Mouse (Mus musculus): ENCODE results near the gene D630003M21Rik.

The D630003M21Rik gene

GRCm38 (mm10) chr2:158228670-158229502 is at the start of gene D630003M21Rik:
D630003M21Rik (minus strand) TSS chr2:158229222.
- DNase-seq (ENCODE audit: low spot score): no peak

DNA sequence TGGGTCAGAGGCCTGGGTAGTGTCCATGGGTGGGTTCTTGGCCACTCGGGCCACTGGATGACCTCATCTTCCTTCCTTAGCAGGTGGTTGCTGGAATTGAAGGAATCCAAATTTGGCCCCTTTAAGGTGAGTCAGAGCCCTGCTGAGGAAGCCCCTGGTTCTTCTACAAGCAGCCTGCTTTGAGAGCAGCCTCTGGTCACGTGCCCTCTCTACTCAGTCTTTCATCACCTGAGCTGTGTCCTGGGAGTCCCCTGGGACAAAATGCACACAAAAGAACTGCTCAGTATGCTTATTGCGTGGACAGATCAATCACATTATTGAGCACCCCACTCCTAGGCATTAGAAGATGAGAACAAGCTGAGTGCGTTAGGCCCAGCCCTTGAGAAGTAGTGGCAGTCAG is 47.9 kb upstream of the D630003M21Rik start:
- DNase-seq (ENCODE audit: low spot score): no peak

- no peak for DNase-seq (ENCODE audit: low spot score)
These were observed 47.4 kb upstream of the D630003M21Rik start for GRCm38 (mm10) chr2:158276451-158276850.

GRCm38 (mm10) chr2:158275811-158276210 is 46.8 kb upstream of the D630003M21Rik start:
- DNase-seq (ENCODE audit: low spot score): no peak

GRCm38 (mm10) chr2:158275349-158275748 is 46.3 kb upstream of the D630003M21Rik start:
- DNase-seq (ENCODE audit: low spot score): no peak

DNA sequence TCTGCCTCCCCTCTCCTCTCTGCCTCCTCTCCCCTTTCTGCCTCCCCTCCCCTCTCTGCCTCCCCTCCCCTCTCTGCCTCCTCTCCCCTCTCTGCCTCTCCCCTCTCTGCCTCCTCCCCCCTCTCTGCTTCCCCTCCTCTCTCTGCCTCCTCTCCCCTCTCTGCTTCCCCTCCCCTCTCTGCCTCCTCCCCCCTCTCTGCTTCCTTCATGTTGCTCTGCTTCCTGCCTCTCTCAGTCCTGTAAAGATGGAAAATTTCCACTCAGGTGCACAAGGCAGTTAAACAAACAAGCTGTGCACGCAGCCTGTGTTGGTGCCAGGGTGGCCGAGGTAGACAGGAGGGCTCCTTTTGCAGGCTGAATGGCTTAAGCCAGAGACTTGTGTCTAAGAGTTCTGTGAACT is 44.6 kb upstream of the D630003M21Rik start:
- DNase-seq (ENCODE audit: low spot score): no peak

- DNase-seq (ENCODE audit: low spot score): no peak
These were observed 41.0 kb upstream of the D630003M21Rik start for GRCm38 (mm10) chr2:158270017-158270416.

DNA sequence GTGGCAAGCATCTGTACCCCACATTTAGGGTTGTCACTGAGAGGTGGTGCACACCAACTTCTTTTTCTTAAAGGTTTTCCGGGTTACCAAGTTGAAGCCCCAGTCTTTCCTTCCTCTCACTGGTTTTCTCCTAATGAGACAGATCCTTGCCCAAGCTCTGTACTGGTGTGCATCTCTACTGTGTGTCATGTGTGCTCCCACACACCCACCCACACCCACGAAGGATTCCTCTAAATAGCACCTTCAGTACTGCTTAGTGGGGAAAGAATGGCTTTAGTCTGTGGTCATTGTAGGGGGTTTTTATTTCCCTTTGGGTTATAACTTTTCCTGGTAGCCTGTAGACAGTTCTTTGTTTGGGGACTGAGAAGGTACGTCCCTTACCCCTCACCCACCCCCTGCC is 35.9 kb upstream of the D630003M21Rik start:
- no peak for DNase-seq (ENCODE audit: low spot score)

- no peak for DNase-seq (ENCODE audit: low spot score)
These were observed 30.5 kb upstream of the D630003M21Rik start for GRCm38 (mm10) chr2:158259498-158259897.

- no peak for DNase-seq (ENCODE audit: low spot score)
These were observed 29.8 kb upstream of the D630003M21Rik start for GRCm38 (mm10) chr2:158258781-158259180.

DNA sequence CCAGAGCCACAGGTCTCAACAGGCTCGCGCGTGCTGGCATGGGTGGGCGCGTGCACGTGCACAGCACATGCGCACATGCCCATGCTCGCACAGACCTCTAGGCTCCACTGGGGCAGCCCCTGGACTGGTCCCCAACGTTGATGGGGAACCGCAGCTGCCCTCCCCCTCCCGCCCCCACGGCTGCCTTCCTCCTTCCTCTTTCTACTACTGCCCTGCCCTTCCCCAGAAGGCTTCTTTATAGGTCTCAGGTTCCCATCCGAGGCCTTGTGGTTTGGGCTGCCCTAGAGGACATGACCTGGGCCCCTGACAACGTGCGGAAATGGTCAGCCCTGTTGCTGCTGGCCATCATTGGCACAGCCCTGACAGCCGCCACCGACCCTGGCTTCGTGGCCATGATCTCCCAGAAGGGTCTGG is 29.0 kb upstream of the D630003M21Rik start, which contains the start of gene Bpi:
TSS of gene Bpi (plus strand) at position 90 of the 414 bp plus-strand sequence.
- DNase-seq (ENCODE audit: low spot score): no peak

- DNase-seq (ENCODE audit: low spot score): no peak
These were observed 27.9 kb upstream of the D630003M21Rik start for GRCm38 (mm10) chr2:158256894-158257293.

GRCm38 (mm10) chr2:158253806-158254205 is 24.8 kb upstream of the D630003M21Rik start:
- no peak for DNase-seq (ENCODE audit: low spot score)

DNA sequence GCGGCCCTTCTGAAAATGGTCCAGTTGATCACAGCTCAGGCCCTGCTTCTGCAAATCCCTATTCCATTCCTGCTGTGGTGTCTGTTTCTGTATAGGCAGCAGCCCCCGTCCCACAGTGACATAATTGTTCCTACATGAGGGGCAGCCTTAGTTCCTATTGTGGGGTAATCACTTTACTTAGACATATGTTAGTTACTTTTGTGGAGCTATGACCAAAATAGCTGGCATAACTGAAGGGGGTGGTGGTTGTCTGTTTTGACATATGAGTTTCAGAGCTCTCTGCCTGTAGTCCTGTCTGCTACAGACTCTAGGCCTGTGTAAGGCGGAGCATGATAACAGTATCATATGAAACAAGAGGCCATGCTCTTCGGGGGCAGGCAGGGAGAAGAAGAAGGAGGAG is 21.5 kb upstream of the D630003M21Rik start:
- no peak for DNase-seq (ENCODE audit: low spot score)

DNA sequence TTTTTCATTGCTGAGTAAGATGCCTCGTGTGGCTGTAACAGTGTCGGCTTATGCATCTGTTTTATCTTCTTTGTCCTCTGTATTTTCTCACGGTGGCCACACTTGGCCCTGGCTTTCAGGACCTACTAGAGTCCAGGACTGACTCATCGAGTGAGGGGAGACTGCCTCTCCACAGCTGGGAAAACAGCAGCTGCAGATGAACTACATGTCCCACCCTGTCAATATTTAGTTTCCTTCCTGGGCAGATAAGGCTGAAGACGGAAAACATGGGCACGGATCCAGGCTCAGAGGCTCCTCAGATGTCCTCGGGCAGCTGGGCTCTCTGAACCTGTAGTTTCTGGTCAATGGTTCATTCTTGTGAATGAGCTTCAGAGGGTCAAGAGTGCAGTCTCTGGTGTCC is 19.3 kb upstream of the D630003M21Rik start:
- no peak for DNase-seq (ENCODE audit: low spot score)

DNA sequence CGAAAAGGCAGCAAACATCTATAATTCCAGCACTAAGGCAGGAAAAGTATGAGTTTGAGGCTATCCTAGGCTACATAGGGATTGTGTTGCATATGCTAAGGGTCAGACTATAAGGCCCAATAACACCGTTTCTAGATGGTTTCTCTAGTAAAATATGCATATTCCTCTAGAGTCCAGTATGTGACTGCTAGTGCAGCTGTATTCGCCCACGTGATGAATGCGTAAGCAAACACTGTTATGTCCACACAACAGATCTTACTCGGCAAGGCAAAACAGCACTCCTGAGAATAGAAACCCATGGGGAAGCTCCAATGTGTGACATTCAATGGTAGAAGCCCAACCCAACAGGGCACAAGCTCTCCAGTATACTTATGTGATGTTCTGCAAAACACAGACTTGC is 18.8 kb upstream of the D630003M21Rik start:
- no peak for DNase-seq (ENCODE audit: low spot score)

DNA sequence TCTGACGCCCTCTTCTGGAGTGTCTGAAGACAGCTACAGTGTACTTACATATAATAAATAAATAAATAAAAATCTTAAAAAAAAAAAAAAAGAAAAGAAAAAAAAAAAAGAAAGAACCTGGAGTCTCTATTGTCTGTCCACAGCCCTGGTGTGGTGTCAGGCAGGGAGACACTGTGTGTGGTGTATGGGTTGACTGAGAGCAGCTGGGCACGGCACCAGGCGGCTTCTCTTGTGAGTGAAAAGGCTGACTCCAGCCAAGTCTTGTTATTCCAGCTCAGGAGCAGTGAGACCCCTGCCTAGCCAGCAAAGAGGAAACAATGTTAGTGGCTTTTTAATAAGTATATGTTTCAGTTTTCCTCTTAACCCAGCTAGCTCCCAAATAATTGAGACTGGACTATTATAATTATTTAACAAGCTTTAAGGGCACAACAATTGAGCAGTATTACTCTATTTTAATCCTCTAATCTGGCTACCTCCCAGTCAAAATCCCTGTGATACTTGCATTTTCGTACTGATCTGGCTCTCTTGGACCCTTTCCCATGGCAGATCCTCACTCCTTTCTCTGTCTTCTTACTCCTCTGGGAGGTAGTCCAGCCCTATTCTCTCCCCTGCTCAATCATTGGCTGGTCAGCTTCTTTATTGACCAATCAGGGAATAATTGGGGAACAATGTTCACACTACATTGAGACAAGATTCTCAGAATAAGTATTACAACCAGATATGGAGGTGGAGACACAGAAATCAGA is 16.2 kb upstream of the D630003M21Rik start:
- DNase-seq (ENCODE audit: low spot score): no peak

DNA sequence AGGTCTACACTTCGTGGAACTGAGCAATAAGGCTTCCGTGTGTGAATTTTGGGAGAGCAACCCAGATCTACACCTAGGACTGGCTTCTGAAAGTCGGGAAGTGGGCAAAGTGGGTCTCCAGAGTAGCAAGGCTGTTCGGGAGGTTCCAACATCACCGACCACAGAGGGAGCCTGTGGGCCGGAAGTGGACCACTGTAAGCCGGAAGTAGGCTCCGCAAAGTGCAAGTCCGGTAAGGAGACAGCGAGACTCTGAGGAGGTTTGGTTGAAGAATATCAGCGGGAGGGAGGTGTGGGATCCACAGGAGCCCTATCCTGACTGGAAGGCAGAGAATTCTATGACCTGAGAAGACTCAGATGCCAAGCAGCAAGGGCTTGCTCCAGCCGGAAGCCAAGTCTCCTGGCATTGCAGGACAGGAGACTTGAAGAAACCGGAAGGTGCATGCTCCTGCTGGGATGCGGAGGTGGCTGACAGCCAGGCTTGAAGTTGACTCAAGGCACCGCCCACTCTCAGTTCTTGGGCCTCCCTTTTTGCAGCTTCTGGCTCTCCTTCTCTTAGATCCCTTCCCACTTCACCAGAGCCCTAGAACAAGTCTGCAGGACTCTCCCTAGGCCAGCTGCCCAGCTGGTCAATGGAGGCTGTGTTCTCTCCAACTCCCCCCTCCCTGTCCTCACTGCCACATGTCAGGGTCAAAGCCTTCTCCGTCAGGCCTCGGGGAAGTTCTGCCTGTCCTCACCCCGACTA is 14.3 kb upstream of the D630003M21Rik start:
- DNase-seq (ENCODE audit: low spot score): no peak

GRCm38 (mm10) chr2:158242170-158242896 is 13.3 kb upstream of the D630003M21Rik start:
- DNase-seq (ENCODE audit: low spot score): peak; percentile 31

DNA sequence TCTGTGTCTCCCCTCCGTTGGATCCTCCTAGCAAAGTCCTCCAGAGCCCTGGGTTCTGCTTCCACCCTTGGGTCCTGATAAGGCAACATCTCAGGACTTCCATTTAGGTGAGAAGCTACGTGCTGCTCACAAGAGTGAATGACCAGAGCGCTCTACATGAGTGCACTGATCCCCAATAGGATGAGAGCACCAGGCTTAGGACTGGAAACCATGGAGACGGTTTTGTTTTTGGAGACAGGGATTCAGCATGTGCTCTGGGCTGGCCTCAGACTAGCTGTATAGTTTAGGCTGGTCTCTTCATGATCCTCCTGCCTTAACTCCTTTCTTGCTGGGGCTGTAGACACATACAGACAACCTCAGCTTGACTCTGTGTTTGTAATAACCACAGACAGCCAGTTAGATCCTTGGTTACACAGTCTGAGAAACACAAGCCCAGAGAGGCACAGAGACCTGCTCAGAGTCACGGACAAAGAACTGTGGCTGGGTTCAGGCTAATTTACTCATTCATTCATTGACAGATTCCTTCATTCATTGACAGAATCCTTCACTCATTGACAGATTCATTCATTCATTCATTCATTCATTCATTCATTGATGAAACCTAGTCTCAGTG is 12.2 kb upstream of the D630003M21Rik start:
- DNase-seq (ENCODE audit: low spot score): no peak

DNA sequence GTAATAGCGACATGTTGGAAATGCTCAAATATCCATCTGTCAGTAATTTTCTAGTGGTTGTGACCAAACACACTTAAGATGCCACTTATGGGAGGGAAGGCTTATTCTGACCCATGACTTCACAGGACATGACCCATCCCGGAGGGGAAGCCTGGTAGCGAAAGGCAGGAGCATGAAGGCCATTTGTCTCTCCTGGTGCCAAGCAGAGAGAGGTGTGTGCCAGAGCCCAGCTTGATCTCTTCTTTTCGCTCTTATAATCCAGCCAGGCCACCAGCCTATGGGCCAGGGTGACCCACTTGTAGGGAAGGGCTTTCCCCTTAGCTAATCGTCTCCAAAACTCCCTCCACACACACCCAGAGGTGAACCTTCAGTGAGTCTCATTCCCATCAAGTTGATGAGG is 9.1 kb upstream of the D630003M21Rik start:
- no peak for DNase-seq (ENCODE audit: low spot score)

All from layer of hippocampus, adult 9-10 months (tissue).